9 mouse cellular contexts compared by ENCODE assay signal in genomic region chr19:44741764-44742127, GRCm38 (mm10). TPM values are rescaled to one million over a fixed set of nuclear protein-coding genes. Genes with fewer than 3 reads are reported as not detected.
DNase-seq lines count a peak whose midpoint lies in the region; ATAC-seq and TF ChIP-seq lines count a peak whose summit lies in the region.
"Had no signal": no experiment of that assay in that cellular context is flagged by ENCODE, and none has a peak within 500 bp of the region (broad histone marks: within the 10 kb centered on the region; RNA-seq: fewer than 3 reads in every experiment).

No protein-coding gene starts in this region.

- peaks cover 57% of the 10 kb centered on the region for H3K27me3 ChIP-seq in kidney, embryonic 14.5 days (ENCODE audit: control insufficient read depth, insufficient read depth, low read length)
- peaks cover 99% of the 10 kb centered on the region for H3K27me3 ChIP-seq in embryonic facial prominence, embryonic 12.5 days
- H3K27me3 ChIP-seq in intestine, postnatal 0 days (replicated peaks; ENCODE audit: control insufficient read depth, insufficient read depth, low read length): peaks cover 98% of the 10 kb centered on the region
- H3K27me3 ChIP-seq in neural tube, embryonic 12.5 days (replicated peaks): peaks cover 100% of the 10 kb centered on the region

- H3K27ac ChIP-seq in kidney, embryonic 14.5 days (ENCODE audit: low read depth, low read length): peak overlapping the region; percentile 98
- H3K27ac ChIP-seq in embryonic facial prominence, embryonic 12.5 days: no peak overlapping the region
- H3K27ac ChIP-seq in intestine, postnatal 0 days (ENCODE audit: low read depth, low read length): no peak overlapping the region
- H3K27ac ChIP-seq in neural tube, embryonic 12.5 days: 0 out of 2 replicates have a peak overlapping the region, but pooled peaks have one; percentile 20

- H3K4me3 ChIP-seq in kidney, embryonic 14.5 days (ENCODE audit: low read length): peak overlapping the region; percentile 38
- H3K4me3 ChIP-seq in embryonic facial prominence, embryonic 12.5 days: peak overlapping the region; percentile 9; the same call in 1 of the 2 replicates
- peak overlapping the region; percentile 32 for H3K4me3 ChIP-seq in intestine, postnatal 0 days (ENCODE audit: low read depth, low read length)
- peak overlapping the region; percentile 24 for H3K4me3 ChIP-seq in neural tube, embryonic 12.5 days

- no peak for TF ChIP-seq CTCF in intestine, postnatal 0 days (IDR thresholded peaks at IDR 0.05; ENCODE audit: low read depth)

- H3K9me3 ChIP-seq in kidney, embryonic 14.5 days (ENCODE audit: control insufficient read depth, low read length): 0 out of 2 replicates have a peak, but pooled peaks cover 2% of the 10 kb centered on the region
- no peaks in the 10 kb centered on the region for H3K9me3 ChIP-seq in embryonic facial prominence, embryonic 12.5 days
- no peaks in the 10 kb centered on the region for H3K9me3 ChIP-seq in intestine, postnatal 0 days (ENCODE audit: control insufficient read depth)
- no peaks in the 10 kb centered on the region for H3K9me3 ChIP-seq in neural tube, embryonic 12.5 days

- DNase-seq in kidney, adult 11 months: no peak
- DNase-seq in ovary, postnatal 36 days (ENCODE audit: low spot score): no peak
- DNase-seq in layer of hippocampus, postnatal 10 days (ENCODE audit: low spot score in 2 of 2): no peak
- DNase-seq in c-Kit-positive CD71-positive TER-119-positive erythroid progenitor cells, embryonic 14.5 days (ENCODE audit: low spot score): no peak
- DNase-seq: layer of hippocampus, adult 9-11 months had no signal

- no peaks in the 10 kb centered on the region for H3K36me3 ChIP-seq in kidney, embryonic 14.5 days (ENCODE audit: control insufficient read depth, insufficient read depth, low read length)
- no peaks in the 10 kb centered on the region for H3K36me3 ChIP-seq in embryonic facial prominence, embryonic 12.5 days
- no peaks in the 10 kb centered on the region for H3K36me3 ChIP-seq in intestine, postnatal 0 days (ENCODE audit: control insufficient read depth, insufficient read depth)
- no peaks in the 10 kb centered on the region for H3K36me3 ChIP-seq in neural tube, embryonic 12.5 days

- peak overlapping the region; percentile 62 for H3K4me2 ChIP-seq in kidney, embryonic 14.5 days (replicated peaks; ENCODE audit: low read depth, low read length)
- peak overlapping the region; percentile 31 for H3K4me2 ChIP-seq in embryonic facial prominence, embryonic 12.5 days (replicated peaks)
- peak overlapping the region; percentile 60 for H3K4me2 ChIP-seq in intestine, postnatal 0 days (replicated peaks; ENCODE audit: low read depth)
- peak overlapping the region; percentile 53 for H3K4me2 ChIP-seq in neural tube, embryonic 12.5 days (replicated peaks)

- H3K9ac ChIP-seq in kidney, embryonic 14.5 days (ENCODE audit: low read depth, low read length): peak overlapping the region; percentile 63
- H3K9ac ChIP-seq in embryonic facial prominence, embryonic 12.5 days: no peak overlapping the region
- H3K9ac ChIP-seq in intestine, postnatal 0 days (ENCODE audit: low read depth, low read length): no peak overlapping the region
- H3K9ac ChIP-seq in neural tube, embryonic 12.5 days: peak overlapping the region; percentile 38; the same call in 1 of the 2 replicates

- under 1% methylated on average over 13 of the region's 13 CpGs for WGBS in kidney, embryonic 14.5 days
- 1% methylated on average over 13 of the region's 13 CpGs for whole genome bisulfite sequencing in embryonic facial prominence, embryonic 12.5 days
- under 1% methylated on average over 13 of the region's 13 CpGs for WGBS in intestine, postnatal 0 days
- WGBS in neural tube, embryonic 12.5 days: under 1% methylated on average over 13 of the region's 13 CpGs

- peaks cover 25% of the 10 kb centered on the region for H3K4me1 ChIP-seq in kidney, embryonic 14.5 days (ENCODE audit: control insufficient read depth, insufficient read depth, low read length)
- peaks cover 17% of the 10 kb centered on the region for H3K4me1 ChIP-seq in embryonic facial prominence, embryonic 12.5 days
- no peaks in the 10 kb centered on the region for H3K4me1 ChIP-seq in intestine, postnatal 0 days (replicated peaks; ENCODE audit: control insufficient read depth, insufficient read depth, low read length)
- peaks cover 25% of the 10 kb centered on the region for H3K4me1 ChIP-seq in neural tube, embryonic 12.5 days

- ATAC-seq in kidney, embryonic 14.5 days (ENCODE audit: low FRiP score, low TSS enrichment): peak; percentile 3; the same call in 1 of the 2 replicates
- ATAC-seq in embryonic facial prominence, embryonic 12.5 days (ENCODE audit: insufficient number of reproducible peaks, insufficient read depth, low FRiP score, low TSS enrichment): no peak
- no peak for ATAC-seq in intestine, postnatal 0 days
- no peak for ATAC-seq in neural tube, embryonic 12.5 days (ENCODE audit: low FRiP score, low read depth)

RNA-seq across cellular contexts. Expression of gene Pax2, which starts 14.1 kb away (rescaled TPM):
- polyA plus RNA-seq in kidney, embryonic 14.5 days (2014; fragmentation: Nextera tagmentation; extraction: Ambion mirVana): 43.3 and 55.9 TPM in 2 replicates
- 0.55 and 0.95 TPM in 2 replicates for polyA plus RNA-seq in embryonic facial prominence, embryonic 12.5 days (2016; fragmentation: Nextera tagmentation; extraction: Ambion mirVana)
- polyA plus RNA-seq in intestine, postnatal 0 days (2015; fragmentation: Nextera tagmentation; extraction: Ambion mirVana): not detected in 2 replicates
- polyA plus RNA-seq in neural tube, embryonic 12.5 days (2016; fragmentation: Nextera tagmentation; extraction: Ambion mirVana): 21.9 and 23.3 TPM in 2 replicates
- under 1 TPM; 0.20 to 0.37 TPM for total RNA-seq in layer of hippocampus, postnatal 10 days (2021)

Comparison
In these comparisons a context has a peak if more than half of its experiments do, and no peak if none do; other contexts are left out.
1. H3K27ac ChIP-seq: peak in kidney, embryonic 14.5 days (single experiment) and neural tube, embryonic 12.5 days (single experiment); none in embryonic facial prominence, embryonic 12.5 days (single experiment) and intestine, postnatal 0 days (single experiment).
2. H3K9ac ChIP-seq: peak in kidney, embryonic 14.5 days (single experiment) and neural tube, embryonic 12.5 days (single experiment); none in embryonic facial prominence, embryonic 12.5 days (single experiment) and intestine, postnatal 0 days (single experiment).
3. RNA of gene Pax2, which starts 14.1 kb away (polyA plus RNA-seq): 43.3 to 55.9 TPM in kidney, embryonic 14.5 days and 21.9 to 23.3 TPM in neural tube, embryonic 12.5 days; 0.55 to 0.95 TPM in embryonic facial prominence, embryonic 12.5 days and not detected in intestine, postnatal 0 days; every median in the first group is over 10 times any median in the second.
4. Peak in every context shown above with its lines, with median percentiles within 50 percentile points of each other: H3K4me2 ChIP-seq and H3K4me3 ChIP-seq.